Mouse (Mus musculus): ENCODE results near the gene Rnf32. TPM values are rescaled to one million over a fixed set of nuclear protein-coding genes. Genes with fewer than 3 reads are reported as not detected.

Gene Rnf32
- polyA plus RNA-seq, 1 experiment from 2014 or later = 3.6 TPM

DNA sequence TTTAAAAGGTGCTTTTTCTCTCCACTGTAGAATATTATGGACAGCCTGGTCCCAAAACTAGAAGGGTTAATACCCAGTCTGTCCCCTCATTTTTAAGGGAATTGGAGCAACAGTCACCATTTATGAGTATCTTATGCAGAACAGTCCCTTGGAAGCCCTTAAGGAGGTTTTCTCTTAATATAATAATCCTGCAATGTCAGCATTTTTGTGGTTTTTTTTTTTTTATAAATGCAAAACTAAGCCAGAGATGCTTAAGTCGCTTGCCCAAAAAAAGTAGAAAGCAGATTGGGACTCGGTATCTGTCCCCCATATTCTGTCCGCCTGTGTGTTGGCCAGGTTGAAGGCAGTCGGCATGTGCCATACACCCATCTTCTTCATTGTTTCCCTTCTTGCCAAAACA lies 1.4 kb downstream of the Rnf32 start:
- no peak overlapping the region for H3K9ac ChIP-seq (ENCODE audit: low read depth, low read length)
- H3K4me3 ChIP-seq (ENCODE audit: low read depth, low read length) = no peak overlapping the region
- no peaks in the 10 kb centered on the region for H3K36me3 ChIP-seq (ENCODE audit: control insufficient read depth, insufficient read depth, low read length)
- H3K27me3 ChIP-seq (ENCODE audit: control insufficient read depth, insufficient read depth, low read length) = no peaks in the 10 kb centered on the region
- no peaks in the 10 kb centered on the region for H3K4me1 ChIP-seq (ENCODE audit: control insufficient read depth, insufficient read depth, low read length)
- WGBS (ENCODE audit: insufficient replicate concordance) = 82% methylated on average over 4 of the region's 4 CpGs
- no peaks in the 10 kb centered on the region for H3K9me3 ChIP-seq (replicated peaks; ENCODE audit: control insufficient read depth, low read length)
- no peak for ATAC-seq (replicated peaks; ENCODE audit: insufficient number of reproducible peaks, low FRiP score, low TSS enrichment)
- no peak overlapping the region for H3K4me2 ChIP-seq
- no peak overlapping the region for H3K27ac ChIP-seq (ENCODE audit: low read depth, low read length)

DNA sequence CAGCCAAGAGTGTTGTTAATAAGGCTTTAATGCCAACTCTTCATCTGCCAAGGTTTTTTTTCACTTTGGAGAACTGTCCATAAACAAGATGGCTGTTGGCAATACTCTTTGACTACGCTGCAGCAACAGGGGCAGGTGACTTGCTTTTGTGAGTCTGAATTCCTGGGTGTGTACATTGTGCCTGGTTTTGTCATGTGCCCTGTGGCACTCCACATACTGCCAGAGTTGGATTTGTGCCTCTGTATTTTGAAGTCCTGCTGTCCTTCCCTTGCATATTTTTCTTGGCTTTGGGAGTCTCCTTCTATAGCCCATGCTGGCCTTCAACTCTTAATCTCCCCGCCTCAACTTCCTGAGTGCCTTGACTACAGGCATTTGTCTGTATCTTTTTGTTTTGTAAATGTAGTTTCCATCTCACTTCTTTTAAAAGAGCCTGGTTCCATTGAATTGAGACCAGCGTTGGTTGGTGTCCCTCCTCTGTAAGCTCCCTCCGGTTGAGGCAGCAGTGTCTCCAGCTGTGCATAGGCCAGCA lies 3.2 kb downstream of the Rnf32 start:
- no peak for ATAC-seq (replicated peaks; ENCODE audit: insufficient number of reproducible peaks, low FRiP score, low TSS enrichment)
- Histone ChIP-seq H3K4me2 (no peak overlapping the region), H3K4me3 (ENCODE audit: low read depth, low read length) (no peak overlapping the region), H3K27me3 (ENCODE audit: control insufficient read depth, insufficient read depth, low read length) (no peaks in the 10 kb centered on the region), H3K36me3 (ENCODE audit: control insufficient read depth, insufficient read depth, low read length) (no peaks in the 10 kb centered on the region), H3K9me3 (replicated peaks; ENCODE audit: control insufficient read depth, low read length) (no peaks in the 10 kb centered on the region), H3K4me1 (ENCODE audit: control insufficient read depth, insufficient read depth, low read length) (no peaks in the 10 kb centered on the region), H3K9ac (ENCODE audit: low read depth, low read length) (no peak overlapping the region), H3K27ac (ENCODE audit: low read depth, low read length) (no peak overlapping the region)
- 66% methylated on average over 4 of the region's 4 CpGs for WGBS (ENCODE audit: insufficient replicate concordance)

DNA sequence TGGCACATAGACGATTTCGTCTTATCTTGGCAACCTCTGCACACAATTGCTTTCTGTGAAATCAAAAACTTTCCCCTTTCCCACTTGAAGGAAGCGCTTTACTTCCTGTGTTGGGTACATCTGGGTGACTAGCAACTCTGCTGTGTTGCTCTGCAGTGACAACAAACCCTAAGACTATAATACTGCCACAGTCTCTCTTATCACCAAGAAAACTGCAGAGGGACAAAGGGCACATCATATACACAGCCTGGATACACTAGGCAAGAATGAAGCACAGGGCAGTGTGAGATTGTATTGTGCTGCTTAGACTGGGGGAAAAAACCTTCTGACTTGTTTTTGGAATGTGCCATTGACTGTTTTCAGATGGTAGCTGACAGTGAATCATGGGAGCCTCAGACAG lies 4.1 kb downstream of the Rnf32 start:
- no peaks in the 10 kb centered on the region for H3K9me3 ChIP-seq (replicated peaks; ENCODE audit: control insufficient read depth, low read length)
- ATAC-seq (replicated peaks; ENCODE audit: insufficient number of reproducible peaks, low FRiP score, low TSS enrichment) = no peak
- H3K4me1 ChIP-seq (ENCODE audit: control insufficient read depth, insufficient read depth, low read length) = no peaks in the 10 kb centered on the region
- H3K4me3 ChIP-seq (ENCODE audit: low read depth, low read length) = no peak overlapping the region
- H3K36me3 ChIP-seq (ENCODE audit: control insufficient read depth, insufficient read depth, low read length) = no peaks in the 10 kb centered on the region
- no peak overlapping the region for H3K27ac ChIP-seq (ENCODE audit: low read depth, low read length)
- no peak overlapping the region for H3K9ac ChIP-seq (ENCODE audit: low read depth, low read length)
- H3K4me2 ChIP-seq = no peak overlapping the region
- H3K27me3 ChIP-seq (ENCODE audit: control insufficient read depth, insufficient read depth, low read length) = no peaks in the 10 kb centered on the region
- WGBS (ENCODE audit: insufficient replicate concordance) = 52% methylated on average over 3 of the region's 3 CpGs

DNA sequence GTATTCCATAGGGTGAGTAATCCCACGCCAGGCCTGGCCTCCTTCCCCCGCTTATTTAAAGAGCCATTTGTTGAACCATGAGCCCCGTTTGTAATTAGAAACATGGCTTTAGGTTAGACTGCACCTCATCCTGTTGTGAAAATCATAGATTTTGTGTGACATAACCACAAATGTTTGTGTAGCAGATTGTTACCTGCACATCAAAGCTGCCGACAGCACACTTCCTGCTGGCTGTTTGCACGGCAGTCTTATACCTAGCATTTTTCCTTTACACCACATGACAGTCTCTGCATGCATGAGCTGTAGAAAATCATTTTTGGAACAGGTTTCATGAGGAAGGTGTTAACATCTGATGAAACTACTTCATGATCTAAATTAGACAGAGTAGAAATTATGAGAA lies 9.9 kb downstream of the Rnf32 start:
- H3K9ac ChIP-seq (ENCODE audit: low read depth, low read length) = no peak overlapping the region
- H3K4me2 ChIP-seq = no peak overlapping the region
- no peaks in the 10 kb centered on the region for H3K9me3 ChIP-seq (replicated peaks; ENCODE audit: control insufficient read depth, low read length)
- H3K27ac ChIP-seq (ENCODE audit: low read depth, low read length) = no peak overlapping the region
- H3K4me1 ChIP-seq (ENCODE audit: control insufficient read depth, insufficient read depth, low read length) = no peaks in the 10 kb centered on the region
- no peaks in the 10 kb centered on the region for H3K27me3 ChIP-seq (ENCODE audit: control insufficient read depth, insufficient read depth, low read length)
- WGBS (ENCODE audit: insufficient replicate concordance) = 72% methylated on average over 5 of the region's 5 CpGs
- no peaks in the 10 kb centered on the region for H3K36me3 ChIP-seq (ENCODE audit: control insufficient read depth, insufficient read depth, low read length)
- no peak for ATAC-seq (replicated peaks; ENCODE audit: insufficient number of reproducible peaks, low FRiP score, low TSS enrichment)
- H3K4me3 ChIP-seq (ENCODE audit: low read depth, low read length) = no peak overlapping the region

DNA sequence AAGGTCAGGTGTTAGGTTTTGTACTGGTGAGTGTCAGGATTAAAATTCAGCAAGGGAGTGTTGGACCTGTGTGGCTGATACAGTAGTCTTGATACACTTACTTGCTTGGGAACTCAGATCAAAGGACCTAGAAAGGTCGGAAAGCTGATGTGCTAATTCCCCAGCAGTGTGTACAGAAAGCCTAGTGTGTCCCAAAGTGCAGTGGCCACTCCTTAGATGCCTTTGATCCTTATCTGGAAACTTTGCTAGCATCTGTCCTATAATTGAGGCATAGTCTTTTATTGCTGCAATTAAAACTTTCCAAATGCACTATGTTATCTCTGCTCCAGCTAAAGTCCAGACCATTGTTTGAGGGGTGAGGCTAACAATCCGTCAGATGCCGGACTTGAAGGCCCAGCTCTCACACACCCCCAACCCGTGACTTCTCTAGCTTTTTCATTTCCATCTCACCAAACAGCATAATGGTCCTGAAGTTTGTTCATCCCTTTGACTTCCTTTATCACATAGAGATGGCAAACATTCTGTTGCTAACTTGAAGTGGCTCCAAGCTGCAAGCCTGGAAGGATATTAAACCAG lies 16.3 kb downstream of the Rnf32 start:
- Histone ChIP-seq H3K4me1 (ENCODE audit: control insufficient read depth, insufficient read depth, low read length) (no peaks in the 10 kb centered on the region; the same call in 1 of the 2 replicates), H3K9me3 (replicated peaks; ENCODE audit: control insufficient read depth, low read length) (no peaks in the 10 kb centered on the region), H3K27ac (ENCODE audit: low read depth, low read length) (no peak overlapping the region), H3K4me3 (ENCODE audit: low read depth, low read length) (no peak overlapping the region), H3K36me3 (ENCODE audit: control insufficient read depth, insufficient read depth, low read length) (no peaks in the 10 kb centered on the region), H3K27me3 (ENCODE audit: control insufficient read depth, insufficient read depth, low read length) (no peaks in the 10 kb centered on the region), H3K4me2 (no peak overlapping the region), H3K9ac (ENCODE audit: low read depth, low read length) (no peak overlapping the region)
- ATAC-seq (replicated peaks; ENCODE audit: insufficient number of reproducible peaks, low FRiP score, low TSS enrichment) = no peak
- WGBS (ENCODE audit: insufficient replicate concordance) = 45% methylated on average over 4 of the region's 4 CpGs

DNA sequence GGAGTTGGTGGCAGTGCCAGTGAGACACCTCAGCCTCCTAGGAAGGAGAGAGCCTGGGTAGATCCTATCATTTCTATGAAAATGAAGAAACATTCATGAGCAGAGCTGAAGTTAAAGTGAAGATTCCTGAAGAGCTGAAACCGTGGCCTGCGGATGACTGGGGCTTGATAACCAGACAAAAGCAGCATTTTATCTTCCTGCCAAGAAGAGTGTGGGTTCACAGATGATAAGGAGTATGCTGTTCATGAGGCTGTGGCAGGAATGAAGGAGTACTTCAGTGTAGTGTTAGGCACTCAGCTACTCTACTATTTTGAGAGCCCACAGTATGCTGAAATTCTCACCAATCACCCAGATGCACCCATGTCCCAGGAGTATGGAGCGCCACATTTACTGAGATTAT lies 22.2 kb downstream of the Rnf32 start:
- no peaks in the 10 kb centered on the region for H3K27me3 ChIP-seq (ENCODE audit: control insufficient read depth, insufficient read depth, low read length)
- no peak overlapping the region for H3K27ac ChIP-seq (ENCODE audit: low read depth, low read length)
- no peaks in the 10 kb centered on the region for H3K36me3 ChIP-seq (ENCODE audit: control insufficient read depth, insufficient read depth, low read length)
- 25% methylated on average over 3 of the region's 3 CpGs for WGBS (ENCODE audit: insufficient replicate concordance)
- no peak overlapping the region for H3K4me2 ChIP-seq
- H3K9me3 ChIP-seq (replicated peaks; ENCODE audit: control insufficient read depth, low read length) = no peaks in the 10 kb centered on the region
- no peak overlapping the region for H3K9ac ChIP-seq (ENCODE audit: low read depth, low read length)
- no peak overlapping the region for H3K4me3 ChIP-seq (ENCODE audit: low read depth, low read length)
- no peaks in the 10 kb centered on the region; the same call in 1 of the 2 replicates for H3K4me1 ChIP-seq (ENCODE audit: control insufficient read depth, insufficient read depth, low read length)
- no peak for ATAC-seq (replicated peaks; ENCODE audit: insufficient number of reproducible peaks, low FRiP score, low TSS enrichment)

DNA sequence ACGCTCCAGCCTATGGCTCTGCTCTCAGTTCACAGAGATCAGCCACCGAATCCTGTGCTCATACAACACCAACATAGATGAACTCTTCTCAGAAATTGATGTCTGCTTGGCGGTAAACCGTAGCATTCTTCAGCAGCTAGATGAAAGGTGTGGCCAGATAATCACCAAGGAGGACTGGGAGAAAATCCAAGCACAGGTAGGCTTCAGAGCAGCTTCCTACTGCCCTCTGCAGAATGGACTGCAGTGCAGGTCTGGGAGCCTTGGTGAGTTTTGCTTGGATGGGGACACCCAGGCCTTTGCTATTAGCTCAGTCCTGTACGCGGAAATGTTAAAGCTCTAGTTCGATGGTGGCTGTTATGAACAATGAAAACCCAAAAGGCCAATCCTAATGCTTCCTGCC lies 28.3 kb downstream of the Rnf32 start:
- Histone ChIP-seq H3K27me3 (ENCODE audit: control insufficient read depth, insufficient read depth, low read length) (no peaks in the 10 kb centered on the region), H3K27ac (ENCODE audit: low read depth, low read length) (no peak overlapping the region), H3K9ac (ENCODE audit: low read depth, low read length) (no peak overlapping the region), H3K36me3 (ENCODE audit: control insufficient read depth, insufficient read depth, low read length) (no peaks in the 10 kb centered on the region), H3K4me2 (no peak overlapping the region), H3K9me3 (replicated peaks; ENCODE audit: control insufficient read depth, low read length) (no peaks in the 10 kb centered on the region), H3K4me1 (ENCODE audit: control insufficient read depth, insufficient read depth, low read length) (no peaks in the 10 kb centered on the region), H3K4me3 (ENCODE audit: low read depth, low read length) (no peak overlapping the region)
- no peak for ATAC-seq (replicated peaks; ENCODE audit: insufficient number of reproducible peaks, low FRiP score, low TSS enrichment)
- WGBS (ENCODE audit: insufficient replicate concordance) = 88% methylated on average over 7 of the region's 7 CpGs

DNA sequence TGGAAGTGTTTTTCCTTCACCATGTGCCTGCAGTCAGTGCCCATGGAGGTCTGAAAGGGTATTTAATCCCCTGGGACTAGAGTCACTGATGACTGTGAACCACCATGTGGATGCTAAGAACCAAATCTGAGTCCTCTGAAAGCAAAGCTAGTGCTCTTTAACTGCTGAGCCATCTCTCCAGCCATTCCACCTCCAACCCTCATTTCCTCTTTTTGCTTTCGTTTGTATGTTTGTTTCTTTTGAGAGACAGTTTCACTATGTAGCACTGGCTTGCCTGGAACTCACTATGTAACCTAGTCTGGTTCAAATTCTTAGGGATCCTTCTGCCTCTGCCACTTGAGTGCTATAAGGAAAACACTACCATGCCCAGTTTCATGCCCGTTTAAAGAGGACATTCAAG lies 34.7 kb downstream of the Rnf32 start:
- Histone ChIP-seq H3K27ac (ENCODE audit: low read depth, low read length) (no peak overlapping the region), H3K27me3 (ENCODE audit: control insufficient read depth, insufficient read depth, low read length) (no peaks in the 10 kb centered on the region), H3K36me3 (ENCODE audit: control insufficient read depth, insufficient read depth, low read length) (no peaks in the 10 kb centered on the region), H3K4me3 (ENCODE audit: low read depth, low read length) (no peak overlapping the region), H3K9ac (ENCODE audit: low read depth, low read length) (no peak overlapping the region), H3K9me3 (replicated peaks; ENCODE audit: control insufficient read depth, low read length) (no peaks in the 10 kb centered on the region), H3K4me1 (ENCODE audit: control insufficient read depth, insufficient read depth, low read length) (no peaks in the 10 kb centered on the region), H3K4me2 (no peak overlapping the region)
- ATAC-seq (replicated peaks; ENCODE audit: insufficient number of reproducible peaks, low FRiP score, low TSS enrichment) = no peak
- WGBS (ENCODE audit: insufficient replicate concordance) = 76% methylated on average over 2 of the region's 2 CpGs

DNA sequence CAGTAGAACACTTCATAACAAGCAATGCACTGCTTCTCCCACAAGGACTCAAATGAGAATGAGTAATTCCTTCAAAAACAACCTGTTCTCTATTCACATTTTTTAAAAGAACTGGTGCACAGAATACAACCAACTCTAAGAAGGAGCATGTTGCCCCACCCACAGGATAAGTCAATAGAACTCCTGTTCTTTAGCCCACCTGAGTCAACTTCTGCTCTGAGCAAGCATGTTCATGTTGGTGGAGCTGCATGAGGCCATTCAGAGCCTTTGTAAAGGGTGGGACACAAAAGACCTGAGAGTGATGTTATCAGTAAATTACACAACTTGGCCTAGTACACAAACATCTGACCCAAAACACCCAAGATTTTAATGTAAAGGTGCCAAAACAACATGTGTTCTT lies 42.6 kb downstream of the Rnf32 start:
- Histone ChIP-seq H3K4me1 (ENCODE audit: control insufficient read depth, insufficient read depth, low read length) (no peaks in the 10 kb centered on the region), H3K27me3 (ENCODE audit: control insufficient read depth, insufficient read depth, low read length) (no peaks in the 10 kb centered on the region), H3K36me3 (ENCODE audit: control insufficient read depth, insufficient read depth, low read length) (no peaks in the 10 kb centered on the region), H3K4me2 (no peak overlapping the region), H3K4me3 (ENCODE audit: low read depth, low read length) (no peak overlapping the region), H3K9me3 (replicated peaks; ENCODE audit: control insufficient read depth, low read length) (no peaks in the 10 kb centered on the region), H3K27ac (ENCODE audit: low read depth, low read length) (no peak overlapping the region), H3K9ac (ENCODE audit: low read depth, low read length) (no peak overlapping the region)
- no peak for ATAC-seq (replicated peaks; ENCODE audit: insufficient number of reproducible peaks, low FRiP score, low TSS enrichment)
